Mouse (Mus musculus) cerebellum, adult 2 months (tissue): ENCODE results near the gene Cdkl3.

Experiments
- CTCF ChIP-seq: fragments of 200-500 bp; IDR thresholded peaks from 2 replicates; pipeline ENCODE4 v1.5.1; 2011; ENCODE audit warnings: low read depth, mild to moderate bottlenecking, control low read depth, low read length, moderate library complexity, borderline replicate concordance; ENCODE audit not compliant: insufficient read depth
- POLR2A ChIP-seq: fragments of 200-500 bp; IDR thresholded peaks from 2 replicates; pipeline ENCODE4 v1.6.1; 2011; ENCODE audit warnings: low read length, control low read depth, borderline replicate concordance; ENCODE audit not compliant: insufficient read depth

GRCm38 (mm10) chr11:52018217-52018616 is 14.2 kb downstream of the Cdkl3 start:
- TF ChIP-seq CTCF (no peak), POLR2A (no peak)
